Mouse (Mus musculus): ENCODE results near the gene Crygb. TPM values are rescaled to one million over a fixed set of nuclear protein-coding genes. Genes with fewer than 3 reads are reported as not detected.
"Not testable (repeated sequence)": the region's sequence is repeated elsewhere in the genome, so short reads cannot be mapped to it uniquely, and the experiment has no call there.

The Crygb gene
- polyA plus RNA-seq, 1 experiment = not detected

GRCm38 (mm10) chr1:65052140-65052539 is 29.9 kb downstream of the Crygb start:
- TF ChIP-seq MAX (IDR thresholded peaks at IDR 0.05; ENCODE audit: low read depth) = no peak
- TF ChIP-seq MYOG (IDR thresholded peaks at IDR 0.05; ENCODE audit: control insufficient read depth in 1 of 3, insufficient read depth in 1 of 3, insufficient read length in 2 of 3, low read depth in 2 of 3) = no peak
- no peak for TF ChIP-seq TCF3 (IDR thresholded peaks at IDR 0.05; ENCODE audit: insufficient read length, low read depth)
- TF ChIP-seq REST (IDR thresholded peaks at IDR 0.05; ENCODE audit: insufficient read depth, insufficient read length) = no peak
- TF ChIP-seq CEBPB (IDR thresholded peaks at IDR 0.05; ENCODE audit: insufficient read depth, poor library complexity, severe bottlenecking) = no peak
- no peak for TF ChIP-seq E2F4 (IDR thresholded peaks at IDR 0.05; ENCODE audit: insufficient read depth)
- TF ChIP-seq SRF (IDR thresholded peaks at IDR 0.05; ENCODE audit: control insufficient read depth, insufficient read length, low read depth) = no peak
- no peak for TF ChIP-seq MYOD1 (IDR thresholded peaks at IDR 0.05; ENCODE audit: control insufficient read depth in 1 of 3, insufficient read length in 2 of 3, low read depth in 2 of 3)
- TF ChIP-seq POLR2AphosphoS2 (IDR thresholded peaks at IDR 0.05; ENCODE audit: insufficient read length, low read depth) = no peak
- TF ChIP-seq TCF12 (IDR thresholded peaks at IDR 0.05; ENCODE audit: insufficient read depth, poor library complexity, severe bottlenecking) = no peak
- TF ChIP-seq POLR2A (IDR thresholded peaks at IDR 0.05; ENCODE audit: insufficient read length, low read depth) = no peak
- TF ChIP-seq USF1 (IDR thresholded peaks at IDR 0.05; ENCODE audit: low read depth) = no peak
- Histone ChIP-seq H3ac (ENCODE audit: control insufficient read depth, insufficient read length) (no peak overlapping the region), H3K27me3 (ENCODE audit: control insufficient read depth, insufficient read depth, insufficient read length) (no peaks in the 10 kb centered on the region), H3K79me2 (ENCODE audit: control insufficient read depth, insufficient read depth) (no peaks in the 10 kb centered on the region), H3K36me3 (ENCODE audit: control insufficient read depth, insufficient read depth) (no peaks in the 10 kb centered on the region), H3K4me3 (no peak overlapping the region), H3K4me2 (ENCODE audit: low read depth) (no peak overlapping the region)

- Histone ChIP-seq H3K4me2 (ENCODE audit: low read depth) (no peak overlapping the region), H3K36me3 (ENCODE audit: control insufficient read depth, insufficient read depth) (no peaks in the 10 kb centered on the region), H3K4me3 (no peak overlapping the region), H3K79me2 (ENCODE audit: control insufficient read depth, insufficient read depth) (no peaks in the 10 kb centered on the region), H3K27me3 (ENCODE audit: control insufficient read depth, insufficient read depth, insufficient read length) (no peaks in the 10 kb centered on the region), H3ac (ENCODE audit: control insufficient read depth, insufficient read length) (no peak overlapping the region)
- no peak for TF ChIP-seq TCF12 (IDR thresholded peaks at IDR 0.05; ENCODE audit: insufficient read depth, poor library complexity, severe bottlenecking)
- no peak for TF ChIP-seq CEBPB (IDR thresholded peaks at IDR 0.05; ENCODE audit: insufficient read depth, poor library complexity, severe bottlenecking)
- no peak for TF ChIP-seq MYOG (IDR thresholded peaks at IDR 0.05; ENCODE audit: control insufficient read depth in 1 of 3, insufficient read depth in 1 of 3, insufficient read length in 2 of 3, low read depth in 2 of 3)
- TF ChIP-seq REST (IDR thresholded peaks at IDR 0.05; ENCODE audit: insufficient read depth, insufficient read length) = no peak
- TF ChIP-seq E2F4 (IDR thresholded peaks at IDR 0.05; ENCODE audit: insufficient read depth) = no peak
- TF ChIP-seq USF1 (IDR thresholded peaks at IDR 0.05; ENCODE audit: low read depth) = no peak
- no peak for TF ChIP-seq POLR2A (IDR thresholded peaks at IDR 0.05; ENCODE audit: insufficient read length, low read depth)
- TF ChIP-seq TCF3 (IDR thresholded peaks at IDR 0.05; ENCODE audit: insufficient read length, low read depth) = no peak
- no peak for TF ChIP-seq MYOD1 (IDR thresholded peaks at IDR 0.05; ENCODE audit: control insufficient read depth in 1 of 3, insufficient read length in 2 of 3, low read depth in 2 of 3)
- no peak for TF ChIP-seq SRF (IDR thresholded peaks at IDR 0.05; ENCODE audit: control insufficient read depth, insufficient read length, low read depth)
- TF ChIP-seq POLR2AphosphoS2 (IDR thresholded peaks at IDR 0.05; ENCODE audit: insufficient read length, low read depth) = no peak
- TF ChIP-seq MAX (IDR thresholded peaks at IDR 0.05; ENCODE audit: low read depth) = no peak
Observed at GRCm38 (mm10) chr1:65051696-65052095, 30.4 kb downstream of the Crygb start.

GRCm38 (mm10) chr1:65050952-65051351 is 31.1 kb downstream of the Crygb start, which contains the start of gene Cryge:
Gene Cryge (minus strand): TSS chr1:65051149.
- not testable (repeated sequence) for H3K36me3 ChIP-seq (ENCODE audit: control insufficient read depth, insufficient read depth)

GRCm38 (mm10) chr1:65048781-65049180 is 33.3 kb downstream of the Crygb start:
- Histone ChIP-seq H3ac (ENCODE audit: control insufficient read depth, insufficient read length) (no peak overlapping the region), H3K36me3 (ENCODE audit: control insufficient read depth, insufficient read depth) (no peaks in the 10 kb centered on the region)
- TF ChIP-seq TCF12 (IDR thresholded peaks at IDR 0.05; ENCODE audit: insufficient read depth, poor library complexity, severe bottlenecking) (no peak), CEBPB (IDR thresholded peaks at IDR 0.05; ENCODE audit: insufficient read depth, poor library complexity, severe bottlenecking) (no peak), MYOD1 (IDR thresholded peaks at IDR 0.05; ENCODE audit: control insufficient read depth in 1 of 3, insufficient read length in 2 of 3, low read depth in 2 of 3) (no peak), E2F4 (IDR thresholded peaks at IDR 0.05; ENCODE audit: insufficient read depth) (no peak), MAX (IDR thresholded peaks at IDR 0.05; ENCODE audit: low read depth) (no peak), POLR2A (IDR thresholded peaks at IDR 0.05; ENCODE audit: insufficient read length, low read depth) (no peak), REST (IDR thresholded peaks at IDR 0.05; ENCODE audit: insufficient read depth, insufficient read length) (no peak), USF1 (IDR thresholded peaks at IDR 0.05; ENCODE audit: low read depth) (no peak), MYOG (IDR thresholded peaks at IDR 0.05; ENCODE audit: control insufficient read depth in 1 of 3, insufficient read depth in 1 of 3, insufficient read length in 2 of 3, low read depth in 2 of 3) (no peak), TCF3 (IDR thresholded peaks at IDR 0.05; ENCODE audit: insufficient read length, low read depth) (no peak)

More at GRCm38 (mm10) chr1:65050952-65051351, 31.1 kb downstream of the Crygb start, which contains the start of gene Cryge:
- H3ac ChIP-seq (ENCODE audit: control insufficient read depth, insufficient read length); H3K4me2 ChIP-seq (ENCODE audit: low read depth); H3K4me3 ChIP-seq; H3K27me3 ChIP-seq (ENCODE audit: control insufficient read depth, insufficient read depth, insufficient read length); H3K79me2 ChIP-seq (ENCODE audit: control insufficient read depth, insufficient read depth): not testable (repeated sequence)

GRCm38 (mm10) chr1:65046401-65047109 is 35.5 kb downstream of the Crygb start:
- Histone ChIP-seq H3K4me2 (ENCODE audit: low read depth) (peak overlapping the region; percentile 44), H3K36me3 (ENCODE audit: control insufficient read depth, insufficient read depth) (no peaks in the 10 kb centered on the region), H3K27me3 (ENCODE audit: control insufficient read depth, insufficient read depth, insufficient read length) (no peaks in the 10 kb centered on the region), H3ac (ENCODE audit: control insufficient read depth, insufficient read length) (no peak overlapping the region), H3K79me2 (ENCODE audit: control insufficient read depth, insufficient read depth) (no peaks in the 10 kb centered on the region), H3K4me3 (no peak overlapping the region)
- TF ChIP-seq REST (IDR thresholded peaks at IDR 0.05; ENCODE audit: insufficient read depth, insufficient read length) (no peak), E2F4 (IDR thresholded peaks at IDR 0.05; ENCODE audit: insufficient read depth) (no peak), TCF12 (IDR thresholded peaks at IDR 0.05; ENCODE audit: insufficient read depth, poor library complexity, severe bottlenecking) (no peak), POLR2AphosphoS2 (IDR thresholded peaks at IDR 0.05; ENCODE audit: insufficient read length, low read depth) (no peak), POLR2A (IDR thresholded peaks at IDR 0.05; ENCODE audit: insufficient read length, low read depth) (no peak), CEBPB (IDR thresholded peaks at IDR 0.05; ENCODE audit: insufficient read depth, poor library complexity, severe bottlenecking) (no peak), MYOD1 (IDR thresholded peaks at IDR 0.05; ENCODE audit: control insufficient read depth in 1 of 3, insufficient read length in 2 of 3, low read depth in 2 of 3) (no peak), TCF3 (IDR thresholded peaks at IDR 0.05; ENCODE audit: insufficient read length, low read depth) (no peak), MAX (IDR thresholded peaks at IDR 0.05; ENCODE audit: low read depth) (no peak), SRF (IDR thresholded peaks at IDR 0.05; ENCODE audit: control insufficient read depth, insufficient read length, low read depth) (no peak), USF1 (IDR thresholded peaks at IDR 0.05; ENCODE audit: low read depth) (no peak), MYOG (IDR thresholded peaks at IDR 0.05; ENCODE audit: control insufficient read depth in 1 of 3, insufficient read depth in 1 of 3, insufficient read length in 2 of 3, low read depth in 2 of 3) (no peak)

More at GRCm38 (mm10) chr1:65048781-65049180, 33.3 kb downstream of the Crygb start:
- Histone ChIP-seq H3K79me2 (ENCODE audit: control insufficient read depth, insufficient read depth) (no peaks in the 10 kb centered on the region), H3K27me3 (ENCODE audit: control insufficient read depth, insufficient read depth, insufficient read length) (no peaks in the 10 kb centered on the region), H3K4me2 (ENCODE audit: low read depth) (no peak overlapping the region), H3K4me3 (no peak overlapping the region)
